Mouse (Mus musculus): ENCODE results near the gene Gm11007. TPM values are rescaled to one million over a fixed set of nuclear protein-coding genes. Genes with fewer than 3 reads are reported as not detected.

Gm11007 gene
- not detected for total RNA-seq (2023)

DNA sequence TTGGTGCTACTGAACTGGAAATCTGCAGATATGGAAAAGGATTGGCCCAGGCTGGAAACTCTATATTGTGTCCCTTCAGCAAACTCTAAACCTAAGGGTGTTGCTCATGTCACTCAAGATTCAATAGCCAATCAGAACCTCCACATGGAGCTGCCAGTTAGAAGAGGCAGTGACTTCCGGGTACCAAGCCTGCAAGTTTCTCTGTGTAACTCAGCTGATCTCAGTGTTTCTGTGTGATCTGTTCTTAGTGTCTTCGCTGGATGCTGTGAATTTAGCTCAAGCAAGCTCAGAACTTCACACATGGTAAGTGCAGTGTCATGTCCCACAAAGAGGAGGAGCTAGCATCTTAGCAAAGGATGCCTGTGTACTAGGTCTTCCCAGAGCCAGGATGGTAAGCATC lies at the start of gene Gm11007:
Gm11007 (plus strand) TSS at position 301 of the 400 bp plus-strand sequence.

Other genes starting within 250 kb of the Gm11007 start
- 2.0 TPM for gene Gm4724, start 208.2 kb upstream of the Gm11007 start, total RNA-seq (2023)
- gene Zfp965, start 174.0 kb upstream of the Gm11007 start, total RNA-seq (2023), result 3.8 TPM
- not detected for gene Zfp969, start 59.7 kb downstream of the Gm11007 start, total RNA-seq (2023)
- not detected for gene Gm2007, start 97.6 kb downstream of the Gm11007 start, total RNA-seq (2023)
- gene Gm14288, start 157.1 kb downstream of the Gm11007 start, total RNA-seq (2023), result not detected
- 2.0 TPM for gene Gm6710, start 225.2 kb downstream of the Gm11007 start, total RNA-seq (2023)